Mouse (Mus musculus) gastrocnemius, postnatal 36 days (tissue): ENCODE measurements around the gene Dstyk. TPM values are rescaled to one million over a fixed set of nuclear protein-coding genes. Genes with fewer than 3 reads are reported as not detected.

Experiments
- DNase-seq, 2 experiments: peaks; one replicate each; pipeline ENCODE4 v3.0.0; 2022
- intact Hi-C: fragments of 180-260 bp; cut with DNase I; formaldehyde crosslinking; loops from one replicate; pipeline ENCODE4 v1.15.1; 2025
- total RNA-seq, 2 experiments: library from RNA; stranded (reverse); gene quantifications; 2 replicates each; pipeline ENCODE4 v1.2.3; 2021

The Dstyk gene
- total RNA-seq, 2 experiments from 2014 or later = 8.9 to 9.2 TPM

GRCm38 (mm10) chr1:132483759-132484158 is 66.4 kb downstream of the Dstyk start:
- intact Hi-C loops = no loop called here
- no peak for DNase-seq

GRCm38 (mm10) chr1:132500535-132500934 is 83.2 kb downstream of the Dstyk start:
- intact Hi-C loops = no loop called here
- DNase-seq = no peak

- intact Hi-C loops = no loop called here
Measured at GRCm38 (mm10) chr1:132505155-132505554, 87.8 kb downstream of the Dstyk start.

DNA sequence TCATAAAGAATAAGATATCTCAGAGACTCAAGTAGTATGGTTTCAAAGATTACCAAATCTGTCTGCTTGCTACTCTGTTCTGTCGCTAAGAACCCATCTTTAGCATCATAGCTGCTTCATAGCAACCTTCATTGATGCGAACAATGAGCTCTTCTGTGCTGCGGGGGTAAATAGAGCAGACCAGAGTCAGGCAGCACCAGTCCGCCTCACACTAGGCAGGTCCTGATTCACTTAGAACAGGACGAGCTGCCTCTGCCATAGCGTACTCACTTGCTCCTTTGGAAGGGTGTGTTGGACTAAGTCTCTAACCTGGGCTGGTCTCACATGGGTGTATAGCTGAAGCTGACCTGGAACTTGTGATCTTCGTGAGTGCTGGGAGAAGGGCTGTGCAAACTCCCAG is 88.7 kb downstream of the Dstyk start, which contains the start of gene Tmem81:
Gene Tmem81 (plus strand): TSS at position 173 of the 400 bp plus-strand sequence.
- no peak for DNase-seq
- intact Hi-C loops = no loop called here

More at GRCm38 (mm10) chr1:132505155-132505554, 87.8 kb downstream of the Dstyk start:
- no peak for DNase-seq

GRCm38 (mm10) chr1:132506656-132507055 is 89.3 kb downstream of the Dstyk start:
- intact Hi-C loops = no loop called here
- DNase-seq = no peak

DNA sequence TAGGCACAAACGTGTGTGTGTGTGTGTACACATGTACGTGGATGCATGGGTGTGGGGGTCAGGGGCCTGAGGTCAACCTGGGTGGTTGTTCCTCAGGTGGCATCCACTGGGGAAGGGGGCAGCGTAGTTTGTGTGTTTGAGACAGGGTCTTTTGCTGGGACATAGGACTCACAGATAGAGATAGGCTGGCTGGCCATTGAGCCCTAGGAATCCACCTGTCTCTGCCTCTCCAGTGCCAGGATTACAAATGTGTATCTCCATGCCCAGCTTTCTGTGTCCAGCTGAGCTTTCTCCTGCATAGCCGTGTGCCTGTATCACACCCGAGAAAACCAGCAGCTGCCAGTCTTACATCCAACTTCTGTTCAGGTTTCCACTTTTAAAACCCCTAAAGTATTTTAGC is 92.4 kb downstream of the Dstyk start:
- no peak for DNase-seq

DNA sequence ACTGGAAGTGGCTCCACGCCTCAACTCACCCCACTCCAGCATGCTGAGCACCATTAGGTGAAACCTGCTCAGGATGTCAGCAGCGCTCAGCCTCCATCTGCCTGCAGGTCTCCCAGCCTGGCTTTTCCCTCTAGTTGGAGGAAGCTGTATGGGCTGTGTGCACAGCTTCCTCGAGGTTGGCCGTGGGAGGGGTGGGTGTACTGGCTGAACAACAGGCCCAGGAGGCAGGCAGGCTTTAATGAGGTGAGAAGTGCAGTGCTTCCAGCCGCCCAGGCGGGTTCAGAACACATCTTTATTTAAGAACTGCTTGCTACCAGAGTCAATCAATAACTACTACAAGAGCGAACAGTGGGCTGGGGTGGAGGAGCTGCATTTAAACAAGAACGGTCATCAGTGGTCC is 94.2 kb downstream of the Dstyk start:
- intact Hi-C loops = no loop called here
- no peak for DNase-seq

More for the DNA sequence above, 92.4 kb downstream of the Dstyk start:
- intact Hi-C loops = no loop called here

DNA sequence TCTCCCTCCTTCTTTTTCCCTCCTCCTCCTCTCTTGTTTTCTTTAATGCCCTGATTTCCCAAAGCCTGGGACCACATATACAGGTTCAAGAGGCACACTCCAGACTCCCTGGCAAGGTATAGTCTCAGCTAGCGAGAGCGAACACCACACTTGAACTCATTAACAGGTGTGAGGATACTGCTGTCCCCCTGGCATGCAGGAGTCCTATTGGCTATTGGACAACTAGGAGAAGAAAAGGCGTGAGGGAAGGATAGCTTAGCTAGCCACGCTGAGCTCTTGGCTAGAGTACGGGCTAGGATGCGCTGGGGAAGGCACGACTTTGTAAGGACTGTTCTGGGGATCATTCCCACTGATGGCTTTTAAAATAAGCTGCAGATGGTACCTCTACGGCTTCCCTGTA is 94.8 kb downstream of the Dstyk start:
- intact Hi-C loops = no loop called here
- no peak for DNase-seq

GRCm38 (mm10) chr1:132515339-132515738 is 98.0 kb downstream of the Dstyk start:
- intact Hi-C loops = no loop called here
- no peak for DNase-seq

Other genes with a start within 250 kb of the Dstyk start
- not detected for gene Lemd1, start 226.1 kb upstream of the Dstyk start, total RNA-seq
- not detected for gene AC124108.1, start 226.1 kb upstream of the Dstyk start, total RNA-seq
- gene Gm10188, start 187.8 kb upstream of the Dstyk start, total RNA-seq = not detected
- under 1 TPM; 0.07 to 0.10 TPM for gene Klhdc8a, start 118.9 kb upstream of the Dstyk start, total RNA-seq
- under 1 TPM; 0.59 to 0.99 TPM for gene Nuak2, start 101.4 kb upstream of the Dstyk start, total RNA-seq
- 10 to 100 TPM; 29.6 to 34.5 TPM for gene Tmcc2, start 26.3 kb upstream of the Dstyk start, total RNA-seq
- gene Rbbp5, start 59.8 kb downstream of the Dstyk start, total RNA-seq = 10 to 100 TPM; 14.2 to 20.0 TPM
- gene Tmem81, start 88.7 kb downstream of the Dstyk start, total RNA-seq = 1 to 10 TPM in 1 of 2 experiments, under 1 TPM in 1; 0.82 to 1.3 TPM
- gene Cntn2, start 125.7 kb downstream of the Dstyk start, total RNA-seq = not detected